Mouse (Mus musculus) testis, adult 2 months (tissue): Measurements from ENCODE around the gene Nr2f2. TPM values are rescaled to one million over a fixed set of nuclear protein-coding genes. Genes with fewer than 3 reads are reported as not detected.

Experiments used
- H3K27ac ChIP-seq: fragments of 200-500 bp; 2 replicates; pipeline ENCODE4 v1.5.1; 2012; ENCODE audit warnings: low read depth, low read length; ENCODE audit not compliant: control insufficient read depth, insufficient read depth
- H3K27me3 ChIP-seq: fragments of 200-500 bp; 2 replicates; pipeline ENCODE4 v1.6.1; 2012; ENCODE audit warnings: mild to moderate bottlenecking, low read length, moderate library complexity; ENCODE audit not compliant: control insufficient read depth, insufficient read depth
- H3K36me3 ChIP-seq: fragments of 200-500 bp; 2 replicates; pipeline ENCODE4 v1.6.1; 2012; ENCODE audit warnings: mild to moderate bottlenecking, low read length; ENCODE audit not compliant: control insufficient read depth, insufficient read depth
- H3K4me1 ChIP-seq: fragments of 200-500 bp; 2 replicates; pipeline ENCODE4 v1.6.1; 2012; ENCODE audit warnings: low read length; ENCODE audit not compliant: control insufficient read depth, insufficient read depth
- H3K4me3 ChIP-seq: fragments of 200-500 bp; 2 replicates; pipeline ENCODE4 v1.5.1; 2012; ENCODE audit warnings: low read depth, mild to moderate bottlenecking, low read length, moderate library complexity, mixed read lengths; ENCODE audit not compliant: control insufficient read depth
- CTCF ChIP-seq: fragments of 200-500 bp; IDR thresholded peaks from 2 replicates; pipeline ENCODE4 v1.5.1; 2012; ENCODE audit warnings: low read depth, mild to moderate bottlenecking, inconsistent platforms, low read length, moderate library complexity; ENCODE audit not compliant: control insufficient read depth, insufficient read depth, insufficient replicate concordance
- POLR2A ChIP-seq: fragments of 200-500 bp; IDR thresholded peaks from 2 replicates; pipeline ENCODE4 v1.6.1; 2012; ENCODE audit warnings: low read depth, mild to moderate bottlenecking, inconsistent platforms, low read length, moderate library complexity; ENCODE audit not compliant: control insufficient read depth
- polyA plus RNA-seq: library from polyadenylated mRNA; depleted of rRNA; stranded (reverse); fragments of >200 nt; gene quantifications from 2 replicates; pipeline ENCODE4 v1.2.3, GENCODE M21; 2012

The Nr2f2 gene
- polyA plus RNA-seq, 1 experiment = 11.3 TPM

GRCm38 (mm10) chr7:70348064-70348976 is 18.2 kb downstream of the Nr2f2 start:
- H3K27ac ChIP-seq = peak overlapping the region; percentile 42
- no peaks in the 10 kb centered on the region for H3K27me3 ChIP-seq
- no peak overlapping the region; the same call in 1 of the 2 replicates for H3K4me3 ChIP-seq
- H3K36me3 ChIP-seq = no peaks in the 10 kb centered on the region
- peaks cover 30% of the 10 kb centered on the region for H3K4me1 ChIP-seq
- TF ChIP-seq POLR2A (no peak), CTCF (no peak)

GRCm38 (mm10) chr7:70347618-70347958 is 18.9 kb downstream of the Nr2f2 start:
- Histone ChIP-seq H3K27ac (0 out of 2 replicates have a peak overlapping the region, but pooled peaks have one; percentile 22), H3K27me3 (no peaks in the 10 kb centered on the region), H3K36me3 (no peaks in the 10 kb centered on the region), H3K4me3 (no peak overlapping the region), H3K4me1 (peaks cover 30% of the 10 kb centered on the region)
- TF ChIP-seq POLR2A (no peak), CTCF (no peak)

GRCm38 (mm10) chr7:70346951-70347617 is 19.5 kb downstream of the Nr2f2 start:
- TF ChIP-seq CTCF (no peak), POLR2A (no peak)
- H3K4me1 ChIP-seq = peaks cover 30% of the 10 kb centered on the region
- no peak overlapping the region for H3K4me3 ChIP-seq
- H3K27me3 ChIP-seq = no peaks in the 10 kb centered on the region
- no peaks in the 10 kb centered on the region for H3K36me3 ChIP-seq
- H3K27ac ChIP-seq = peak overlapping the region; percentile 53

GRCm38 (mm10) chr7:70346010-70346536 is 20.5 kb downstream of the Nr2f2 start:
- H3K4me1 ChIP-seq = peaks cover 27% of the 10 kb centered on the region
- no peaks in the 10 kb centered on the region for H3K36me3 ChIP-seq
- peak overlapping the region; percentile 60 for H3K4me3 ChIP-seq
- peak overlapping the region; percentile 53 for H3K27ac ChIP-seq
- H3K27me3 ChIP-seq = no peaks in the 10 kb centered on the region
- TF ChIP-seq POLR2A (no peak), CTCF (peak; percentile 4; the same call in 1 of the 2 replicates)

- H3K36me3 ChIP-seq = no peaks in the 10 kb centered on the region
- H3K27me3 ChIP-seq = no peaks in the 10 kb centered on the region
- H3K27ac ChIP-seq = peak overlapping the region; percentile 41; the same call in 1 of the 2 replicates
- peaks cover 16% of the 10 kb centered on the region for H3K4me1 ChIP-seq
- no peak for TF ChIP-seq CTCF
- TF ChIP-seq POLR2A = no peak
- no peak overlapping the region for H3K4me3 ChIP-seq
These were observed 23.1 kb downstream of the Nr2f2 start for GRCm38 (mm10) chr7:70343426-70343825.

GRCm38 (mm10) chr7:70342771-70343170 is 23.8 kb downstream of the Nr2f2 start:
- Histone ChIP-seq H3K27ac (no peak overlapping the region), H3K4me1 (peaks cover 12% of the 10 kb centered on the region), H3K4me3 (no peak overlapping the region), H3K27me3 (no peaks in the 10 kb centered on the region; the same call in 1 of the 2 replicates), H3K36me3 (no peaks in the 10 kb centered on the region)
- TF ChIP-seq CTCF = no peak

GRCm38 (mm10) chr7:70342076-70342475 is 24.5 kb downstream of the Nr2f2 start:
- no peak overlapping the region for H3K4me3 ChIP-seq
- no peaks in the 10 kb centered on the region; the same call in 1 of the 2 replicates for H3K27me3 ChIP-seq
- TF ChIP-seq CTCF (no peak), POLR2A (no peak)
- peaks cover 10% of the 10 kb centered on the region for H3K4me1 ChIP-seq
- H3K27ac ChIP-seq = no peak overlapping the region
- H3K36me3 ChIP-seq = no peaks in the 10 kb centered on the region
